Mouse (Mus musculus): Measurements from ENCODE around the gene Bcl9l.
A peak's percentile ranks its signal among the peaks of the same experiment; 100 is the strongest.

Gene Bcl9l

GRCm38 (mm10) chr9:44511935-44512716, 29.5 kb downstream of the Bcl9l start:
- peak in 1 of 2 experiments; percentile 48 for DNase-seq (ENCODE audit: low spot score in 2 of 2)

- DNase-seq (ENCODE audit: low spot score in 2 of 2), result no peak
Observed at GRCm38 (mm10) chr9:44512717-44513003, 30.0 kb downstream of the Bcl9l start.

- no peak for DNase-seq (ENCODE audit: low spot score in 2 of 2)
Observed at GRCm38 (mm10) chr9:44513121-44513520, 30.5 kb downstream of the Bcl9l start.

GRCm38 (mm10) chr9:44513610-44514009, 31.0 kb downstream of the Bcl9l start:
- DNase-seq (ENCODE audit: low spot score in 2 of 2), result no peak

GRCm38 (mm10) chr9:44514147-44514546, 31.5 kb downstream of the Bcl9l start:
- DNase-seq (ENCODE audit: low spot score in 2 of 2), result no peak

GRCm38 (mm10) chr9:44515131-44515751, 32.6 kb downstream of the Bcl9l start:
- peak; percentile 72 to 80 for DNase-seq (ENCODE audit: low spot score in 2 of 2)

- no peak for DNase-seq (ENCODE audit: low spot score in 2 of 2)
Observed at GRCm38 (mm10) chr9:44515891-44516290, 33.3 kb downstream of the Bcl9l start.

- DNase-seq (ENCODE audit: low spot score in 2 of 2), result no peak
Observed at GRCm38 (mm10) chr9:44517368-44517767, 34.7 kb downstream of the Bcl9l start.

GRCm38 (mm10) chr9:44518068-44518467, 35.4 kb downstream of the Bcl9l start:
- DNase-seq (ENCODE audit: low spot score in 2 of 2), result no peak

- DNase-seq (ENCODE audit: low spot score in 2 of 2), result no peak
Observed at GRCm38 (mm10) chr9:44521927-44522326, 39.3 kb downstream of the Bcl9l start.

GRCm38 (mm10) chr9:44523686-44524085, 41.1 kb downstream of the Bcl9l start:
- no peak for DNase-seq (ENCODE audit: low spot score in 2 of 2)

GRCm38 (mm10) chr9:44524235-44524826, 41.7 kb downstream of the Bcl9l start:
- no peak for DNase-seq (ENCODE audit: low spot score in 2 of 2)

- DNase-seq (ENCODE audit: low spot score in 2 of 2), result no peak
Observed at GRCm38 (mm10) chr9:44525001-44525400, 42.4 kb downstream of the Bcl9l start.

- no peak for DNase-seq (ENCODE audit: low spot score in 2 of 2)
Observed at GRCm38 (mm10) chr9:44525589-44525988, 43.0 kb downstream of the Bcl9l start.

- no peak for DNase-seq (ENCODE audit: low spot score in 2 of 2)
Observed at GRCm38 (mm10) chr9:44526337-44527112, 43.9 kb downstream of the Bcl9l start.

- no peak for DNase-seq (ENCODE audit: low spot score in 2 of 2)
Observed at GRCm38 (mm10) chr9:44528340-44528739, 45.7 kb downstream of the Bcl9l start.

GRCm38 (mm10) chr9:44532991-44533580, 50.5 kb downstream of the Bcl9l start:
- DNase-seq (ENCODE audit: low spot score in 2 of 2), result no peak

GRCm38 (mm10) chr9:44537625-44538301, 55.1 kb downstream of the Bcl9l start:
- DNase-seq (ENCODE audit: low spot score in 2 of 2), result no peak

GRCm38 (mm10) chr9:44539816-44540421, 57.3 kb downstream of the Bcl9l start:
- DNase-seq (ENCODE audit: low spot score in 2 of 2), result no peak

- no peak for DNase-seq (ENCODE audit: low spot score in 2 of 2)
Observed at GRCm38 (mm10) chr9:44540676-44541075, 58.1 kb downstream of the Bcl9l start.

GRCm38 (mm10) chr9:44542364-44542763, 59.7 kb downstream of the Bcl9l start:
- DNase-seq (ENCODE audit: low spot score in 2 of 2), result no peak
